Mouse (Mus musculus) stomach, postnatal 0 days (tissue): ENCODE measurements around the gene Ntm.

Experiments
- CTCF ChIP-seq: IDR thresholded peaks from 2 replicates; pipeline ENCODE4 v1.5.1; 2016; ENCODE audit warnings: antibody characterized with exemption, low read depth, mild to moderate bottlenecking, moderate library complexity
- EP300 ChIP-seq: optimal IDR thresholded peaks from 2 replicates; pipeline ENCODE3; 2016; ENCODE audit warnings: antibody characterized with exemption

- TF ChIP-seq CTCF (no peak), EP300 (no peak)
Measured at GRCm38 (mm10) chr9:29866101-29866500, 96.8 kb downstream of the Ntm start.
